Mouse (Mus musculus): ENCODE results near the gene Dcaf17.

The Dcaf17 gene

DNA sequence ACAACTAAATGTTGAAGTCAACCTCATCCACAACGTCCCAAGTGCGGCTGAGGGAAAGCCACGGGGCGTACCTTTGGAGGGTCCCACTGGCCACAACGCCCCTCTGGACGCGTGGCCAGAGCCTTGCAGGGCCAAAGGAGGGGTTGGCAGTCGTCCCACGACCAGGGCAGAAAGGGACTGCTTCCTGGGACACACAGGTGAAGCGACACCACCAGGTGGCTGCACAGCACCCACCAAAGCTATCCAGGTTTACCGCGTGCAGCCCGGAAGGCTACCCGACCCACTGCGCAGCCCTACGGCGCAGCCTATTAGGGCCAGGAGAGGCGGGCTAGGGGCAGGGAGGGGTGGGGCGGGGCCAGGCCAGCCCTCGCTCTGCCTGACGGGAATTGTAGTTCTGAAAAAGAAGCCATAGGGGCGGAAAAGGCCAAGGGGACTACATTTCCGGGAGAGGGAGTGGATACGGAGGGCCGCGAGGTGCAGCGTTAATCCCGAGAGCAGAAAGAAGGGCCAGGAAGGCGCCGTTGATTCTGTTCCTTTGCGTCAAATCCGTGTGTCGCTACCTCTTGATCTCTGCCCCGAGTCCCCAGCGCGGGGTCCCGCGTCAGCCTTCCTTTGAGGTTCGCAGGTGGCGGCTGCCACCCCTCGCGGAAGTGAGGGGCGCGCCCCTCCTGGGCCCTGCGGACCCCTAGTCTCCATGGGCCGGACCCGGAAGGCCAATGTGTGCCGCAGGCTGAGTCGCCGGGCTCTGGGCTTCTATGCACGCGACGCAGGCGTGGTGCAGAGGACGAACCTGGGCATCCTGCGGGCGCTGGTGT lies at the start of gene Dcaf17, which contains the start of gene Mettl8:
Gene Dcaf17 (plus strand): TSS at position 29 of the 815 bp plus-strand sequence.
Gene Mettl8 (minus strand): TSS at position 284 of the 815 bp plus-strand sequence.
- DNase-seq (ENCODE audit: inconsistent ontology term), result peak; percentile 97

DNA sequence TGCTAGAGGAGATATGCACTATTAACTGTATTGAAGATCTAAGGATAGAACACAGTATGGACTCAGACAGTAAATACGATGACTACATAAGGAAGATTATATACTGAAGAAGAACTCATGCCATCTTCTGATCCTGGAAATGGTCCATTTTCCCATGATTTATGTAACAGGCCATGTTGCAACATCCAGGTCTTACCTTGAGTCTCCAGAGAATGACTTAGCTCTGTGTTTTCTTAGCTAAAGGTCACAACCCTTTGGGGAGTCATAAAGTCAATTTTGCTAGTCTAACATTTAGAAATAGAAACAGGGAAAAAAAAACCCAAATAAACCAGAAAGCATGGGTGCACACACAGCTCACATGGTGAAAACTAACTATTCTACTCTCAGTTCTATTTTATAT lies 43.3 kb upstream of the Dcaf17 start:
- DNase-seq (ENCODE audit: inconsistent ontology term), result no peak

DNA sequence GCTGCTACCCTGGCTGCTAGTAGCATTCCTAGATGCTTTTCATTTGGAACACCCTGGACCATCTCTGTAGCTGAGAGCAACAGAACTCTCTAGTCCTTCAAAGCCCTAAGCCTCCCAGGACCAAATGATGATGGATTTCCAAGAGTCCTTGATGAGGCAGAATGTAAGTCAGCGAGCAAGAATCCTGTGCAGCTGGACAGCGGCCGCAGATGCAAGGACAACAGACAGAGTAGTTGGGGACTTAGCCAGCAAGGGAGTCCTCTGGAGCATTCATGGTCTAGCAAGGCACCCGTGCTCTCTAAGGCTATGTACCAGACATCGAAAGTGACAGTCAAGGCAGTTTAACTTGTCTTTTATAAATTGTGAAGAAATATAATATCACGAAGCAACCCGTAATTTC lies 41.6 kb upstream of the Dcaf17 start:
- DNase-seq (ENCODE audit: inconsistent ontology term), result no peak

DNA sequence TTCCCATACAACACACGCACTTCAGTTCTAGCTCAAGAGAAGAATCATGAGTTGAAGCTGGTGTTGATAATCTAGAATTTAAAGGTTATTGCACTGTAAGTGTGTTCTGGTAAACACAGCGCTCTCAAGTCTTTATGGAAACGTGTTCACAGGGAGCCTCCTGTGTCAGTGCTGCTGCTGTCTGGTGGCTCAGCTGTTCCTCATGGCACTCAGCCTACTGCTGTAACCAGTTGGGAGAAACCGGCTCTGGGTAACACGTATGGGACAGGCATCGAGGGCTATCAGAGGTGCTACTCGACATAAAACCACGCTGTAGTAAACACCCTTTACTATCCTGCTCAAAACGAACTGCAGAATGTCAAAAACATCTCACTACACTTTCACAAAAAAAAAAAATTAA lies 35.9 kb upstream of the Dcaf17 start:
- no peak for DNase-seq (ENCODE audit: inconsistent ontology term)

DNA sequence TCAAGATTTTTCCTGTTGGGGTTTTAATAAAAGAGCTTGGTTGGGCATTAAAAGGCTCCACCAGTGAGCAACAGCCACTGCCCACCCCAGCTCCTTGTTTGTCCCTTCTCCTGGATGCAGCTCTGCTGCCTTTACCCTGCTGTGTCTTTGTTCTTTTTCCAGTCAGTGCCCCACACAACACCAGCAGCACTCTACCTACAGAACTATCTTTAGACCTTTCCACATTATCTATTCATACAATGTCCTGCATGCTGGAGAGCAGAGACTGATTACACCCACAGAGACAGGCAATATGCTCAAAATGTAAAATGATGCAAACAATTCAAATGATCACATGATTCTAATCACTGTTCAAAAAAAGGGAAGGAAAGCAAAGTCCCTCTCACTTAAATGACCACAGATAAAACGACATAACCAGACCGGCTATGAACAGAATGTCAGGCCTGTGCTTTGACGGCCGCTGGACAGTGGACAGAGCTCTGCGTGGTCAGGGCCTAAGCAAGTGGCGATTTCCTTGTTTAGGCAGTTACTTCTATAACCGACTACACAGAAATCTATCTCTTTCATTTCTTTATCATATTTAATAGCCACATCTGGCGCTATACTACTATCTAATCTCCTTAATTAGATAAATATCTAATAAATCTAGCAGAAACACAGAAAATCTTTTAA lies 35.3 kb upstream of the Dcaf17 start:
- DNase-seq (ENCODE audit: inconsistent ontology term), result peak; percentile 8

DNA sequence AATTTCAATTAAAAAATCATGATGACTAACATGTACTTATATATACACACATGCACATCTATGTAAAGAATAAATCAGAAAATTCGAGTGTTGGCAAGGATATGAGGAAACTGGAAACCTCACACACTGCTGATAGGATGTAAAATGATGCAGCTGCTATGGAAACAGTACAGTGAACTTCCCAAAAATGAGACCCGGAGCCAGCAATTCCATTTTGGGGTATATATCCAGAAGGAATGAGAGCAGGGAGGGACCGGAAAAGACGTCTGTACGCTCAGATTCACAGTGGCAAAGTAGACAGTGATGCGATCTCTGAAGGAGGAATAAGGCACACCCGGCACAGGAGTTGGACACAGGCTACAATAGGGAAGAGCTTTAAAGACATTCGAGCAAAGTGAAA lies 34.5 kb upstream of the Dcaf17 start:
- no peak for DNase-seq (ENCODE audit: inconsistent ontology term)

DNA sequence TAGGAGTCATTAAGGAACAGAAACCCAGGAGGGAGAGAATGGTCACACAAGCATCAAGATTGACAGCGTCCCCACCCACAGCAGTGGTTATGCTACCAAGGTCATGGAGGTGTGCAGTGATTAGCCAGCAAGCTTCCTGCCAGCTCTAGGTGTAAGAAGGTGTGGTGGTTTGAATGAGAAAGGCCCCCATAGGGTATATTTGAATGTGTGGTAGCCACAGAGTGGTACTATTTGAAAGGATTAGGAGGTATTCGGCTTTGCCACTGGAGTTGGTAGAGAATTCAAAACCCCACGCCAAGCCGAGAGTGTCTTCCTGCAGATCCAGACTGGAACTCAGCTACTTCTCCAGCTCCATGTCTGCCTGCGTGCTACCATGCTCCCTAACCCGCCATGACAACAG lies 32.1 kb upstream of the Dcaf17 start:
- no peak for DNase-seq (ENCODE audit: inconsistent ontology term)

DNA sequence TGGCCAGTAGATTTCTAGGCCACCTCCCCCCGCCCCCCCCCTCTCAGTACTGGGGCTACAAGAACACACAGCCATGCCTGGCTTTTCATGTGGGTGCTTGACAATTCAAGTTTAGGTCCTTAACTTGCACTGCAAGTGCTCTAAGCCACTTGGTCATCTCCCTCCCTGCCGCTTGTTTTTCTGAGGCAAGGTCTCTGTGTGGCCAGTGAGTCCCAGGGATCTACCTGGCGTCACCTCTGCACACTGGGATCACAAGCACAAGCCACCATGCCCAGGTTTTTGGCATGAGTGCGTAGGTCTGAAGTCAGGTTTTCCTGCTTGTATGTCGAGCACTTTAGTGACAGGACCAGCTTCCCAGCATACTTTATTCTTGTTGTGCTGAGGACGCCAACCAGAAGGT lies 31.1 kb upstream of the Dcaf17 start:
- DNase-seq (ENCODE audit: inconsistent ontology term), result no peak

DNA sequence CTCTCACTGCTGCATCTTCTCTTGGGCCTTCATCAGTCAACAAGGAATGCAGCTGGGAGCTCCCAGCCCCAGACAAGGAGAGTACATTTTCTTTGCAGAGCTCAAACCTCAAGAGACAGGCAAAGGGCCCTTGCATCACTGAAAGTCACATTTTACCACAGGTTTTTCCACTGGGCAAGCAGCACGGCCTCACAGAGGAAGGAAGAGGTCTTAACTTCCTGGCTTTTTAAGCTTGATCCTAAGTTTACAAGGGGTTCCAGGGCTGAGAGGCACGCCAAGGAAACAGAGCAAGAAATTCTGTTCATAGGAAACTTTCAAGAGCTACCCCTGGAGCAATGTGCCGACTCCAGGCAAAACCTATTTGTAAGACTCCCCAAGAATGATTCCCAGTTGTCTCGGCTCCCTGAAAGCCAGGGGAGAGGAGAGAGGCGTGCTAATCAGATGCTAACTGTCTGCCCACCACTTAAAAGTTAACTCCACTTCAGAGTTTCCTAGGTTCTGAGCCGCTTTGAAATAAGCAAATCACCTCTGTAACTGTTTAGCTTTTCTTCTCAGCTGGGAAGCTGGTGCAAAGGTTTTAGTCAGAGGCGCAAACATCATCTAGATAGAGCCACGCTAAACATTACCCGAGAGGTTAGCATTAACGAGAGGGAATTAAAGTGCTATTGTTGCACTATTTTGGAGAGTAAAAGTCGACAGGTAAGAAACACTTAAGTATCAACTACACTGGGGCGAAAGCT lies 29.4 kb upstream of the Dcaf17 start:
- DNase-seq (ENCODE audit: inconsistent ontology term), result no peak

DNA sequence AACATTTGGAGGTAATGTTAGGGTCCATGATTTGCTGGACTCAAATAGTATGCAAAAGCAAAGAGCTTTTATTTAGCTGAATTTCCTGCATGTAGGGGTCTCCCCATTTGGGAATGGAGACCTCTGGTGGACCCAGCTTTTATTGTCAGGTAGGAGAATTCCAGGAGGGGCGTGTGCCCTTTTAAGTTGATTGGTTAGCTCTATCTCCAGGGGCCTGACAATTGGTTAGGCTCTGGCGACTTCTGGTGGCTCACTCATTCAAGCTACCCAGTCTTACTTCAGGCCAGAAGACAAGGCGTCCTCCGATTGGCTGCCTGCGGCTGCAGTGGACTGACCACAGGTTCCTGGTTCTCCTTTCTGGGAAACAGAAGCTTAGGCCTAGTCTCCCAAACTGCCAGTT lies 28.3 kb upstream of the Dcaf17 start:
- DNase-seq (ENCODE audit: inconsistent ontology term), result peak; percentile 42

DNA sequence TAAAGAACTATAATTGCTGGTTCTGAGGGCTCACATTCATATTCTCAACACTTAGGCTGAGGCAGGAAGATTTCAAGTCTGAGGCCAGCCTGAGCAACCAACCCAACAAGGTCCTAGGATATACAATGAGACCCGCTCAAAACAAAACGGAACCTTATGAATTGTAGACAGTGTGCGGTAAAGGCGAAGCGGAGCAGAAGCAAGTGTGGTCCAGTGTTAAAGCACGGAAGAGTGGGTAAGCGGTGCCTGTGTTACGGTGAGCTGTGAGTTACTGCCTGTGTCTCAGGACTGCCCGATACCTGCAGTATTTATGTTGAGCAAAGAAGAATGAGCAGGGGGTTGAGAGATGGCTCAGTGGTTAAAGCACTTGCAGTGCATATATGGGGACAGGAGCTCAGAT lies 27.5 kb upstream of the Dcaf17 start:
- no peak for DNase-seq (ENCODE audit: inconsistent ontology term)

DNA sequence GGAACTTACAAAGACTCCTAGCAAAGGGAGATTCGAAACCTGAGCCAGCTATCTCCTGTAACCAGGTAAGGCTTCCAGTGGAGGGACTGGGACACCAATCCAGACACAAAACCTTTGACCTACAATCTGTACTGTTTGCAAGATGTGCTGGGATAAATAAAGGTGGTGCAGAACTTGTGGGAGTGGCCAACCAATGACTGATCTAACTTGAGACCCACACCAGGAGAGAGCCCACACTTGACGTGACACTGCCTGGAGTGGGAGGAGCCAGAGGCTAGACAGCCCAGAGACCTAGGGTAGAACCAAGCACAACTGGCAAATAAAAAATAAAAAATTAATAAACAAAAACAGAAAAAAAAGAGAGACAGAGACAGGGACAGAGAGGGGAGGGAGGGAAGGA lies 24.5 kb upstream of the Dcaf17 start:
- no peak for DNase-seq (ENCODE audit: inconsistent ontology term)

DNA sequence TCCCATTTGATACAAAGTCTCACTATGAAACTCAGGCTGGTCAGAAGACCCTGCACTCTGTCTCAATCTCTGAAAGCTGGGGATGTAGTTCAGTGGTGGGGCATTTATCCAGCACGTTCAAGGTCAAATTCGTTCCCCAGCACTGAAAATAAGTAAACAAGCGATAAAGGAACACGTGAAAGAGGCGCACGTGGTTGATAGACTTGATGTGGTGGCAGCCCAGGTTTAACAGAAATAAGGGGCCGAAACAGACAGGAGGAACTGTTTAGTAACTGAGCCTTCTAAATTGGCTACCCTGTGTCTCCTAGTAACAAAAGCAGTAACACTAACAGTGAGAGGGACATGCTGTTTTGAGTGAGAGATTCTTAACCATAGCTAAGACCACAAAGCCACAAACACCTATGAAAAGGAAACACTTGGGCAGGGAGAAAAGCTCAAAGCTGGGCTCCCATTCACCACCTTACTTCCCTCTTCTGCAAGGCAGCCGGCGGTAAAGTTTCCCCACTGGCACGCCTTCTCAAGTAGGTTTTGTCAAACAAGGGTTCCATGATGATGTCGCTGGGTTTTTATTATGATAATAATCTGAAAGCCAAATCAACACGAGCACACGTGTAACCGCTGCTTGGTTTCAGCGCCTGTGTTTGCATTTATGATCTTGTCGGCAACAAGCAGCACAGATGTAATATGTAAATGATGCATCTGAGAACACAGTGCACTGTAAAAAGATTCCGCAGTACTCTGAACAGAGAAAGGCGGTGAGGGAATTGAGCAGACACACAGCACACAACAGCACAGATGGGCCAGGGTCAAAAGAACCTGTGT lies 22.9 kb upstream of the Dcaf17 start:
- no peak for DNase-seq (ENCODE audit: inconsistent ontology term)

DNA sequence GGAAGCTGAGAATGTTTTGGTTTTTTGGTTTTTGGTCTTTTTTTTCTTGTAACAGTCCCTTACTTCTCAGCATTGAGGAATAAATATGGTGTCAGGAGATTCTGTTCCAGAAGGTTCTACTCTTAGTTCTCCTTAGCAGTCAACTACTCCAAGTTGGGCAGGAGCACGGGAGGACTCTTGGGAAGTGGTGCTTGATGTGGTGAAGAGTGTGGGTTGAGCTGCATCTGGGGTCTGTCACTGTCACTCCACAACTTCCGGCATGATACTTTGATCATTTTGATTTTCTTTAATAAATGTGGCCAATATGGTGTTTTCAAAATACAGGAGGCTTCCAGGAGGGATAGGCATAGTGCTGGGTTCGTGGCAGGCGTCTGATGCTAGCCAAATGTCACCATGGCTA lies 22.1 kb upstream of the Dcaf17 start:
- no peak for DNase-seq (ENCODE audit: inconsistent ontology term)

DNA sequence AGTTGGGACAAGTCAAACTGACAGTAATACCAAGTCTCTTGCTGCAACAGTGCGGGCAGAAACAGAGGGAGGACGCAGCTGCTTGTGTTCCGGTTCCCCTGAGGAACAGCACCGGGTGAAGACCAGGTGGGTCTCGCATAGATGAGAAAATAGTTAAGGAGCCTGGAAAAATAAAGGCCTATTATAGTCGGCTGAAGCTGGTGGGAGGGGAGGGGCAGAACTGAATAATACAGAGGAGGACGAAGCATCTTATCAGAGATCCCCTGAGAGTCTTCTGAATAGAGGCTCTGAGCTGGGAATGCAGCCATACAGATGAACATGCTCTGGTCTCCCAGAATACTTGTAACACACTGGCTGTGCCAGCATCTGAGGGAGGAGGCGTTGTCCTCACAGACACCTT lies 21.1 kb upstream of the Dcaf17 start:
- no peak for DNase-seq (ENCODE audit: inconsistent ontology term)

DNA sequence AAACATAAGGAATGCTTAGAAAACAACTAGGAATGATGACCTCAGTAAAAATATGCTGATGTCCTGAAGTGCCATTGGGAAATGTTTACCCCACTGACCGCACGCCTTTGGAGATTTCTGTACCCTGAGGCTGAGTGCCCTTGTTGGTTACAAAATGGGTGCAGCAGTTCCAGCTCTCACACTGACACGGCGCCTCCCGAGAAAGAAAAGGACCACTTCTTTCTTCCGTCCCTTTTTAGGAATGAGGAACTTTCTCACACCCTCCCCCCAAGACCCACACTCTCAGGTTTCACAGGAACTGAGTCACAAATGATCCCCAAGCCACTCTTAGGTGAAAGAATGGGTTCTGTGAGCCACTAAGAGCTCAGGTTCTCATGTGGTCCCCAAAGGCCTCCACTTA lies 17.7 kb upstream of the Dcaf17 start:
- no peak for DNase-seq (ENCODE audit: inconsistent ontology term)

DNA sequence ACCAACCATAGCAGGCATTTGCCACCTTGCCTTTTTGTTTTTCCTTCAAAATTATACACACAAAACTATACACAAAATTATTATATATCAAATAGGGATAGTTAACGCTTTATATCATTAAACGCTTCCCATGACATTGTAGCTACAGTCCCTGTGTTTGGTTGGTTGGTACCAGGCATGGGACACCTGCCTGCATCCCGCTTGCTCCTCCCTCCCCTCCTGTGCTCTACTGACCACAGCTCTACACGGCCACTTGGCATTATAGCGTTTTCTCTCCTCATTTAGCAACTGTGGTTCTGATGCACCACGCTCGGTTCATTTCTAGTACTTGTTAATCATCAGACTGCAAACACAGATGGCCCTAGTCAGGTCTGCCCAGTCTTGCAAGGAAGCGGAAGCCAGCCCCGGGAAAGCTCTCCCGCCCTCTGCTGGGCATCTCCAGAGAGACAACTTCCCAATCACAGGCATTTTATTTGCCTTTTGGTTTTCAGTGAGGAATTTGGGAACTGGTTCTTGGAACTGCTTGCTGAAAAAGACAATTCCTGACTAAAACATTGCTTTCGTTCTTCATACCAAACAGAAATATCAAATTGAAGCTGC lies 15.5 kb upstream of the Dcaf17 start:
- DNase-seq (ENCODE audit: inconsistent ontology term), result peak; percentile 61

DNA sequence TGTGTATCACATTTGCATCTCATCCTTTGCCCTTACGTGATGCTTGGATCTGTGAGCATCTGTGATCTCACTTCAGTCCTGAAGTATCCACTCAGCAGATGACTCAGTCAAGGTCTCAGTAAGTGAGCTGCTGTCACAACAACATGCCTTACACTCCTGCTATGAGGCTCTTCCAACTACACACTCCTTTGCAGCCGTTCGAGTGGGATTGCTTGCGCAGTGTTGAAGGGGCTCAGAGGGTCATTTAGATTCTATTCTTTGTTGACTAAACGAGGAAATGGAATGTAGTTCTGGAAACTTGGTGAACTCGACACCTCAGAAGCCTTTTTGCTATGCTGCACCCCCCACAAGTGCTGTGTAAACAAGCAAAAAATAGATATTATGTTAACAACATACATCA lies 9.0 kb upstream of the Dcaf17 start:
- no peak for DNase-seq (ENCODE audit: inconsistent ontology term)

DNA sequence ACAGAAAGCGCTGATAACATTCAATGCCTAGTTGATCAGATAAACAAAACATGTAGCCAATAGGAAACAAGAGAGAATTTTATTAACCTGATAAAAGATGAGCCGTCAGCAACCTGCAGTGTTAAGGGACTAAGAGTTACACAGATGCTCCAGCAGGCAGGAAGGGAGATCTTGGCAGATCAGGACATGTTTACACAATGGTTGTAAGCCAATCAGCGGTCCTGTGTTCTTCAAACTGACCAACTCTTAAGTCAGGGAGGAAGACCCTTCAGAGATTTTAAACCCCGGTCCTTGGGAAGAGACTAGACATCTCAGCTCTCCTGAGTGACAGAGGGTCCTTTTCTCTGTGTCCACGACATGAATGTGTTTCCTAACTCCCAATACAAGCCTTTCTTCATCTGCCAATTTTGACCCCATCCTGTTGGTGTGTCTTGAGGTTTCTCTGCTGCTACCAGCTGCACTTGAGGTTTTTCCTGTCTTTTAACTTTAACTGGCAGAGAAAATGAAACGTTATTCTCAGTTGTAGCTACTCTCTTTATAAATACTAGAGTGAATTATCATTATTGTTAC lies 8.3 kb upstream of the Dcaf17 start:
- no peak for DNase-seq (ENCODE audit: inconsistent ontology term)

DNA sequence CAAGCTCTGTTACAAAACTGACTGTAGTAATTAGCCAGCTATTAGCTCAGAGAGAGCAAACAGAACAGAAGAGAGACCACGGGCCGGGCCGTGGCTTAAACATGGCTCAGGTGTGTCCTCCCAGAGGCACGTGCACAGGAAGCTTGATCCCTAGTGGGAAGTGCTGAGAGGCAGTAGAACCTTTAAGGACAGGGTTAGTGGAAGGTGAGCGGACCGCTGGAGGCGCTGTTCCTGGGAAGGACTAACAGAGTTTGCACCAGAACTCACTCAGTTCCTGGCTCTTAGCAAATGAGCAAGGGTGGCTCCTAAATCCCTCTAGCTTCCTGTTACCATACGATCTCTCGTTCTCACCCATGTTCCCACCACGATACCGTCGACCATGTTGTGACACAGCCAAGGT lies 6.2 kb upstream of the Dcaf17 start:
- DNase-seq (ENCODE audit: inconsistent ontology term), result no peak

DNA sequence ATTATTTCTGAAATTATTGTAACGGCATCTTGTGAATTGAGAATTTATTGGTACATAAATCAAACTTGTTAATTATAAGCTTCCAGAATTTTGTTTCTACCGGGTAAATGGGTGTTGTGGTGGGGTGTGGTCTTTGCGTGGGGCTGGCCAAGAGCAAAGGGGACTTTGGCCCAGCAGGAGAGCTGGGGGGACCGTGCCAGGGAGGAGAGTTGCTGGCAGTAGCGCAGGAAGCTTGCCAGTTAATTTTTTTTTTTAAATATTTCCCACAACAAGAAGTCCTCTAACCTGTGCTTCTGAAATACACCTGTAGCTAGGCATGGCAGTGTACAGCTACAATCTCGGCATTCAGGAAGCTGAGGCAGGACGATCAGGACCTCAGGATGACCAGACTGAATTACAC lies 4.6 kb upstream of the Dcaf17 start:
- no peak for DNase-seq (ENCODE audit: inconsistent ontology term)
